Mouse (Mus musculus): Measurements from ENCODE around the gene Son. TPM values are rescaled to one million over a fixed set of nuclear protein-coding genes. Genes with fewer than 3 reads are reported as not detected.

The Son gene
- total and polyA plus RNA-seq, 3 experiments: 93.6 to 182 (median 157) TPM

DNA sequence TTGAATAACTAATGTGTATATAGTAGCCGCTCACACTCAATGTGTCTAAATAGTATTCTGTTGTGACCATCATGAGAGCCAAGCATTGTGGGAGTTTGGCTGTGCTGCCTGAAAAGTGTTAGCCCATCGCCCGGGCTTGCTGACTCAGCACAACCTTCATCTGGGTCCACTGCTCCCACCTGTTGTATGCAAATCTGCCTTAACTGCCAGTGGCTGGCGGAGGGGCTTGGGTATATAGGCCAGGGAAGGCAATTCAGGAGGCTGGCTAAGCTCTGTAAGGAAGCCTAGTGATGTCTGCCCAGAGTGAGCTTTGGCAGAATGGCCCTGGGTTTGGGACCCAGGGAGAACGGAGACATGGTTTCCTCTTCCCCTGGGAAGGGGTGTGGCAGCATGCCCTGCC lies 27.1 kb upstream of the Son start:
- Histone ChIP-seq H3K27ac (ENCODE audit: control insufficient read depth, low read depth, low read length) (no peak overlapping the region), H3K36me3 (ENCODE audit: control insufficient read depth in 1 of 2, insufficient read depth in 2 of 2, low read length in 2 of 2) (peaks cover 0 to 14% of the 10 kb centered on the region in 2 experiments; a peak in 2 of 4 replicates), H3K4me1 (ENCODE audit: control insufficient read depth in 1 of 2, insufficient read depth in 2 of 2, low read length in 2 of 2) (peaks cover 0 to 5% of the 10 kb centered on the region in 2 experiments; a peak in 2 of 4 replicates), H3K79me2 (ENCODE audit: control insufficient read depth, insufficient read depth, low read length, poor library complexity) (no peaks in the 10 kb centered on the region), H3K9ac (ENCODE audit: control insufficient read depth, low read depth, low read length, poor library complexity, severe bottlenecking) (no peak overlapping the region), H3K4me3 (ENCODE audit: control insufficient read depth in 1 of 2, insufficient read depth in 1 of 2, low read depth in 2 of 2, low read length in 2 of 2) (no peak overlapping the region), H3K27me3 (ENCODE audit: control insufficient read depth in 1 of 2, insufficient read depth in 2 of 2, low read length in 2 of 2) (no peaks in the 10 kb centered on the region), H3K9me3 (replicated peaks; ENCODE audit: insufficient read depth, low read length) (no peaks in the 10 kb centered on the region)
- no peak for DNase-seq (ENCODE audit: low read depth, low spot score)
- TF ChIP-seq MAFK (IDR thresholded peaks at IDR 0.05; ENCODE audit: borderline replicate concordance, low read depth, low read length) (peak; percentile 87), CTCF (IDR thresholded peaks at IDR 0.05 in 2 of 3, conservative IDR thresholded peaks at IDR 0.05 in 1 of 3; ENCODE audit: control insufficient read depth in 1 of 3, insufficient read depth in 1 of 3, low read depth in 2 of 3, low read length in 3 of 3, poor library complexity in 1 of 3, severe bottlenecking in 1 of 3) (no peak)

DNA sequence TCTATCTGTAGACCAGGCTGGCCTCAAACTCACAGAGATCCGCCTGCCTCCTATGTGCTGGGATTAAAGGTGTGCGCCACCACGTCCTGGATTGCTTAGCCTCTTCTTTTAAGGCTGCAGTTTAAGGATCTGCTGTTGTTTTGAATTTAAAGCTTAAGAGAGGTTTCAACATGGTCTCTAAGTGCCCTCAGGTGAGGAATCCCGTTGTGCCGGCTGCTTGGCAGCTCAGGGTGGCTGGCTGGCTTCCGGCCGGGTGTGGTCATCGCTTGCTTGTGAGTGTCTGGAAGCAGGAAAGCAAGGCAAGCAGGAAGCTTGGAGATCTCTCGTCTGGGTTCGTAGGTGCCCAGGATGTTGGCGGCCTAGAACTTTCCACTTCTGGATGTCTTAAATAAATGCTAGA lies 26.3 kb upstream of the Son start:
- no peak for DNase-seq (ENCODE audit: low read depth, low spot score)
- Histone ChIP-seq H3K9me3 (replicated peaks; ENCODE audit: insufficient read depth, low read length) (no peaks in the 10 kb centered on the region), H3K27ac (ENCODE audit: control insufficient read depth, low read depth, low read length) (no peak overlapping the region), H3K36me3 (ENCODE audit: control insufficient read depth in 1 of 2, insufficient read depth in 2 of 2, low read length in 2 of 2) (peaks cover 0 to 16% of the 10 kb centered on the region in 2 experiments; a peak in 2 of 4 replicates), H3K4me1 (ENCODE audit: control insufficient read depth in 1 of 2, insufficient read depth in 2 of 2, low read length in 2 of 2) (peaks cover 0 to 5% of the 10 kb centered on the region in 2 experiments; a peak in 2 of 4 replicates), H3K4me3 (ENCODE audit: control insufficient read depth in 1 of 2, insufficient read depth in 1 of 2, low read depth in 2 of 2, low read length in 2 of 2) (no peak overlapping the region), H3K79me2 (ENCODE audit: control insufficient read depth, insufficient read depth, low read length, poor library complexity) (no peaks in the 10 kb centered on the region), H3K27me3 (ENCODE audit: control insufficient read depth in 1 of 2, insufficient read depth in 2 of 2, low read length in 2 of 2) (no peaks in the 10 kb centered on the region), H3K9ac (ENCODE audit: control insufficient read depth, low read depth, low read length, poor library complexity, severe bottlenecking) (no peak overlapping the region)
- TF ChIP-seq SMC3 (IDR thresholded peaks at IDR 0.05; ENCODE audit: low read depth, low read length): no peak
- no peak for TF ChIP-seq RCOR1 (IDR thresholded peaks at IDR 0.05; ENCODE audit: low read depth, low read length)
- TF ChIP-seq ELF1 (IDR thresholded peaks at IDR 0.05; ENCODE audit: low read depth, low read length): no peak
- no peak for TF ChIP-seq POLR2A (IDR thresholded peaks at IDR 0.05; ENCODE audit: control insufficient read depth in 1 of 2, insufficient read depth in 1 of 2, low read depth in 1 of 2, low read length in 2 of 2, poor library complexity in 1 of 2)
- no peak for TF ChIP-seq POLR2AphosphoS2 (IDR thresholded peaks at IDR 0.05; ENCODE audit: low read length)
- TF ChIP-seq MEF2A (IDR thresholded peaks at IDR 0.05; ENCODE audit: extremely low read depth, insufficient replicate concordance, low read depth, low read length, poor library complexity, severe bottlenecking): no peak
- no peak for TF ChIP-seq USF1 (IDR thresholded peaks at IDR 0.05; ENCODE audit: low read depth, low read length)
- no peak for TF ChIP-seq NELFE (IDR thresholded peaks at IDR 0.05; ENCODE audit: low read depth, low read length)
- TF ChIP-seq MAX (IDR thresholded peaks at IDR 0.05; ENCODE audit: low read length): no peak
- no peak for TF ChIP-seq MXI1 (IDR thresholded peaks at IDR 0.05; ENCODE audit: low read depth, low read length)
- no peak for TF ChIP-seq ETS1 (IDR thresholded peaks at IDR 0.05; ENCODE audit: low read depth, low read length)

- no peaks in the 10 kb centered on the region for H3K27me3 ChIP-seq (ENCODE audit: control insufficient read depth in 1 of 2, insufficient read depth in 2 of 2, low read length in 2 of 2)
- H3K9me3 ChIP-seq (replicated peaks; ENCODE audit: insufficient read depth, low read length): no peaks in the 10 kb centered on the region
- DNase-seq (ENCODE audit: low read depth, low spot score): no peak
- no peak overlapping the region for H3K4me3 ChIP-seq (ENCODE audit: control insufficient read depth in 1 of 2, insufficient read depth in 1 of 2, low read depth in 2 of 2, low read length in 2 of 2)
- H3K36me3 ChIP-seq (ENCODE audit: control insufficient read depth in 1 of 2, insufficient read depth in 2 of 2, low read length in 2 of 2): peaks cover 0 to 21% of the 10 kb centered on the region in 2 experiments; a peak in 2 of 4 replicates
- H3K9ac ChIP-seq (ENCODE audit: control insufficient read depth, low read depth, low read length, poor library complexity, severe bottlenecking): no peak overlapping the region
- no peaks in the 10 kb centered on the region for H3K79me2 ChIP-seq (ENCODE audit: control insufficient read depth, insufficient read depth, low read length, poor library complexity)
- peaks cover 0 to 3% of the 10 kb centered on the region in 2 experiments; a peak in 2 of 4 replicates for H3K4me1 ChIP-seq (ENCODE audit: control insufficient read depth in 1 of 2, insufficient read depth in 2 of 2, low read length in 2 of 2)
- no peak overlapping the region for H3K27ac ChIP-seq (ENCODE audit: control insufficient read depth, low read depth, low read length)
- TF ChIP-seq CHD2 (IDR thresholded peaks at IDR 0.05; ENCODE audit: low read length) (no peak), GABPA (IDR thresholded peaks at IDR 0.05; ENCODE audit: low read depth, low read length) (no peak), CHD1 (IDR thresholded peaks at IDR 0.05; ENCODE audit: low read depth, low read length) (no peak), MAFK (IDR thresholded peaks at IDR 0.05; ENCODE audit: borderline replicate concordance, low read depth, low read length) (no peak)
Observed at GRCm38 (mm10) chr16:91623074-91623473, 24.2 kb upstream of the Son start.

All from MEL (cell line).